Mouse (Mus musculus) forebrain, embryonic 13.5 days (tissue): Measurements from ENCODE around the gene Scn2b. TPM values are rescaled to one million over a fixed set of nuclear protein-coding genes. Genes with fewer than 3 reads are reported as not detected.

ENCODE experiments used
- ATAC-seq: fragments of 200-750 bp; cut with Nextera tagmentation; 2 replicates; pipeline ENCODE4 v1.8.0; 2017
- H3K27ac ChIP-seq: fragments of 300-500 bp; sonication (generic); 2 replicates; pipeline ENCODE4 v1.5.1; 2015; ENCODE audit warnings: inconsistent platforms, mild to moderate bottlenecking, moderate library complexity
- H3K27me3 ChIP-seq: fragments of 300-500 bp; sonication (generic); 2 replicates; pipeline ENCODE4 v1.6.1; 2015; ENCODE audit warnings: mild to moderate bottlenecking, inconsistent platforms
- H3K36me3 ChIP-seq: fragments of 300-500 bp; sonication (generic); 2 replicates; pipeline ENCODE4 v1.6.1; 2015; ENCODE audit warnings: mild to moderate bottlenecking, inconsistent platforms; ENCODE audit not compliant: poor library complexity, severe bottlenecking
- H3K4me1 ChIP-seq: fragments of 300-500 bp; sonication (generic); 2 replicates; pipeline ENCODE4 v1.6.1; 2015; ENCODE audit warnings: inconsistent platforms
- H3K4me2 ChIP-seq: fragments of 300-500 bp; sonication (generic); 2 replicates; pipeline ENCODE4 v1.6.1; 2015; ENCODE audit warnings: inconsistent platforms, mild to moderate bottlenecking, moderate library complexity
- H3K4me3 ChIP-seq: fragments of 300-500 bp; sonication (generic); 2 replicates; pipeline ENCODE4 v1.5.1; 2015; ENCODE audit warnings: mild to moderate bottlenecking, inconsistent platforms
- H3K9ac ChIP-seq: fragments of 300-500 bp; sonication (generic); 2 replicates; pipeline ENCODE4 v1.6.1; 2015; ENCODE audit warnings: mild to moderate bottlenecking, inconsistent platforms
- H3K9me3 ChIP-seq: fragments of 300-500 bp; sonication (generic); replicated peaks from 2 replicates; pipeline ENCODE4 v1.6.1; 2016; ENCODE audit warnings: inconsistent platforms
- WGBS: fragments of 180-500 bp; shearing (Covaris S2); methylation state at CpG from one replicate; pipeline ENCODE4 v1.1.7; 2015; 5-methylcytosine and 5-hydroxymethylcytosine counted together
- polyA plus RNA-seq: library from polyadenylated mRNA; unstranded; fragments of >200 nt; fragmentation: Nextera tagmentation; extraction: Ambion mirVana; gene quantifications from 2 replicates; pipeline ENCODE4 v1.2.1, GENCODE M21; 2015

Gene Scn2b
- polyA plus RNA-seq, 1 experiment from 2014 or later: 3.4 TPM

GRCm38 (mm10) chr9:45142686-45143085 lies 25.1 kb downstream of the Scn2b start:
- Histone ChIP-seq H3K27me3 (peaks cover 93% of the 10 kb centered on the region), H3K4me1 (peaks cover 37% of the 10 kb centered on the region), H3K4me2 (no peak overlapping the region), H3K9ac (no peak overlapping the region), H3K27ac (no peak overlapping the region), H3K36me3 (no peaks in the 10 kb centered on the region), H3K4me3 (no peak overlapping the region), H3K9me3 (no peaks in the 10 kb centered on the region)
- WGBS: 64% methylated on average over 3 of the region's 3 CpGs
- ATAC-seq: no peak

DNA sequence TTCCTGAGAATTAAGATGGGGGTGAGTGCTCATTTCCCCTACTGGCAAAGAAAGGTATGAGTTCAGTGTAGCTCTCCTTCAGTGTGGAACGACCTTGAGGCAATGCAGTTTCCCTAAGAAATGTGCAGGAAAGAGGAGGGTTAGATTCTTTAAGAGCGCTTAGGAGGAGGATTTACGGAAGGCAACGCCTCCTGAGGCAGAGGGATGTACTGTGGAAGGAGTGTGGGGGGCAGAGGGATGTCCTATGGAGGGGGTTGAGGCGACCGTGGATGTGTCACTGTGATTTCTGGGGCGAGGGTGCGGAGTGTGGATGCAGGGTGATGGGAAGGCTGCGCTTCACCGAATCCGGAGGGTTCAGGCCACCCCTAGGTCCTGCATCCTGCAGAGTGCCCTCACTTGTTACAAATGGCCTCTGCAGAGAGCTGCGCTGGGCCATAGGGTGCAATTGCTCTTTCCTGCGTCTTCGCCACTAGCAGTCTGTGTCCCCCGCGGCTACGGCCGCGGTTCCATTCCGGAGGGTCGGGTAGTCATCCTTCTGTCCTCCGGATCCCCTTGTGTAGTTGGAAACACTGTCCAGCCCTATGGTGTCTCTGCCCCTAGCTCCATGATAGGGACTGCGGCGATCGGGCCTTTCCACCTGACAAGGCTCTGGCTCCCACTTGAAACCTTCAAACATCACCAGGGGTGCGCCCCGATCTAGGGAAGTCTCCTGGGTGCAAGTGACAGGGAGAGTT lies 28.1 kb downstream of the Scn2b start:
- peak overlapping the region; percentile 32 for H3K4me3 ChIP-seq
- no peaks in the 10 kb centered on the region for H3K9me3 ChIP-seq
- WGBS: 4% methylated on average over 27 of the region's 27 CpGs
- peak overlapping the region; percentile 58 for H3K9ac ChIP-seq
- peaks cover 77% of the 10 kb centered on the region for H3K27me3 ChIP-seq
- H3K4me1 ChIP-seq: peaks cover 17% of the 10 kb centered on the region
- H3K36me3 ChIP-seq: no peaks in the 10 kb centered on the region
- H3K4me2 ChIP-seq: peak overlapping the region; percentile 67
- no peak overlapping the region for H3K27ac ChIP-seq
- 0 out of 2 replicates have a peak, but pooled peaks have one; percentile 8 for ATAC-seq

DNA sequence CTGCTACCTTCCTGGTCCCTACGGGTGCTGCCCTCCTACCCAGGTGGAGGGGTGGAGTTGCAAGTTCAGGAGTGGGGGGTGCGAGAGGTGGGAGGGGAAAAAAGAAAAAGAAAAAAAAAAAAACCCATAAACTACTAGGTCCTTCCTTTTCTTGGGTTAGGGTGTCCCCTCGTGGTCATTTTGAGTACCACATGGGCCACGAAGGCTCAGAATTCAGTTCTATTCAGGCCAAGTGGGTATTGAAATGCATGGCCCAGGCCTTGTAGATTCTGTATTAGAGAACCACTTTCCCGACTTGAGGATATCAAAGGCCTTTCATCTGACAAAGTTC lies 28.6 kb downstream of the Scn2b start:
- H3K4me3 ChIP-seq: peak overlapping the region; percentile 32
- WGBS: 0% methylated on average over 5 of the region's 5 CpGs
- no peaks in the 10 kb centered on the region for H3K9me3 ChIP-seq
- H3K36me3 ChIP-seq: no peaks in the 10 kb centered on the region
- peak overlapping the region; percentile 67 for H3K4me2 ChIP-seq
- peak overlapping the region; percentile 58 for H3K9ac ChIP-seq
- H3K27ac ChIP-seq: no peak overlapping the region
- ATAC-seq: no peak
- peaks cover 82% of the 10 kb centered on the region for H3K27me3 ChIP-seq
- H3K4me1 ChIP-seq: peaks cover 12% of the 10 kb centered on the region

- H3K36me3 ChIP-seq: no peaks in the 10 kb centered on the region
- 62% methylated on average over 1 of the region's 1 CpGs for WGBS
- no peak for ATAC-seq
- no peak overlapping the region for H3K27ac ChIP-seq
- no peak overlapping the region for H3K4me3 ChIP-seq
- no peak overlapping the region for H3K9ac ChIP-seq
- H3K4me1 ChIP-seq: peaks cover 2% of the 10 kb centered on the region; the same call in 1 of the 2 replicates
- H3K4me2 ChIP-seq: no peak overlapping the region
- no peaks in the 10 kb centered on the region for H3K9me3 ChIP-seq
- peaks cover 38% of the 10 kb centered on the region for H3K27me3 ChIP-seq
These were observed 33.4 kb downstream of the Scn2b start for GRCm38 (mm10) chr9:45150933-45151332.

- Histone ChIP-seq H3K4me3 (no peak overlapping the region), H3K9ac (no peak overlapping the region), H3K27ac (no peak overlapping the region), H3K4me1 (no peaks in the 10 kb centered on the region), H3K36me3 (no peaks in the 10 kb centered on the region), H3K27me3 (peaks cover 21% of the 10 kb centered on the region), H3K9me3 (no peaks in the 10 kb centered on the region), H3K4me2 (no peak overlapping the region)
- ATAC-seq: no peak
- 77% methylated on average over 7 of the region's 7 CpGs for WGBS
These were observed 35.8 kb downstream of the Scn2b start for GRCm38 (mm10) chr9:45153361-45153760.

- H3K9ac ChIP-seq: no peak overlapping the region
- 76% methylated on average over 5 of the region's 5 CpGs for WGBS
- no peaks in the 10 kb centered on the region for H3K27me3 ChIP-seq
- no peaks in the 10 kb centered on the region for H3K9me3 ChIP-seq
- H3K27ac ChIP-seq: no peak overlapping the region
- no peaks in the 10 kb centered on the region for H3K36me3 ChIP-seq
- no peaks in the 10 kb centered on the region for H3K4me1 ChIP-seq
- H3K4me3 ChIP-seq: no peak overlapping the region
- no peak for ATAC-seq
- H3K4me2 ChIP-seq: no peak overlapping the region
These were observed 50.3 kb downstream of the Scn2b start for GRCm38 (mm10) chr9:45167903-45168302.

GRCm38 (mm10) chr9:45170150-45170549 lies 52.6 kb downstream of the Scn2b start:
- Histone ChIP-seq H3K36me3 (no peaks in the 10 kb centered on the region), H3K9ac (no peak overlapping the region), H3K4me2 (no peak overlapping the region), H3K27ac (no peak overlapping the region), H3K27me3 (no peaks in the 10 kb centered on the region), H3K9me3 (no peaks in the 10 kb centered on the region), H3K4me1 (no peaks in the 10 kb centered on the region), H3K4me3 (no peak overlapping the region)
- 90% methylated on average over 5 of the region's 5 CpGs for WGBS
- ATAC-seq: no peak

- WGBS: 82% methylated on average over 1 of the region's 1 CpGs
These were observed 53.6 kb downstream of the Scn2b start for GRCm38 (mm10) chr9:45171073-45171610.

DNA sequence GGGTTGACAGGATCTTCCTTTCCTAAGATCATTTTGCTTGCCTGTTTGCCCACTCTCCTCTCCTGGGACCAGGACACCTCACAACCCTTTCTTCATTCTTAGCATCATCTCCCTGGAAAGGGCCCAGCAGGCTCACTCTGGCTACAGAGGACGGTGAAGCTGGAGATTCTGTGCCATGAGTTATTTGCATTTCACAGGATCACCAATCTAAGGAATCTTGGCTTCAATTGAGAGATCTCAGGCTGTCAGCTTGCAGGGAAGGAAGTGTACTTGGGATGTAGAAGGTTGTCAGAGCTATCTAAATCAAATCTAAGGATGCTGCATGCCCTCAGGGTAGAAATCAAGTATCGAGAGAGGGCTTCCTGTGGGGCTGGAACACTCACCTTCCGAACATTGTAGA lies 55.9 kb downstream of the Scn2b start:
- Histone ChIP-seq H3K4me3 (no peak overlapping the region), H3K4me2 (no peak overlapping the region), H3K9me3 (no peaks in the 10 kb centered on the region), H3K27me3 (no peaks in the 10 kb centered on the region), H3K9ac (no peak overlapping the region), H3K4me1 (no peaks in the 10 kb centered on the region), H3K36me3 (no peaks in the 10 kb centered on the region), H3K27ac (no peak overlapping the region)
- no peak for ATAC-seq
- 74% methylated on average over 3 of the region's 3 CpGs for WGBS

More at GRCm38 (mm10) chr9:45171073-45171610, 53.6 kb downstream of the Scn2b start:
- no peaks in the 10 kb centered on the region for H3K27me3 ChIP-seq
- no peaks in the 10 kb centered on the region for H3K4me1 ChIP-seq
- ATAC-seq: no peak
- H3K36me3 ChIP-seq: no peaks in the 10 kb centered on the region
- no peaks in the 10 kb centered on the region for H3K9me3 ChIP-seq
- no peak overlapping the region for H3K4me3 ChIP-seq
- H3K9ac ChIP-seq: no peak overlapping the region
- no peak overlapping the region for H3K4me2 ChIP-seq
- no peak overlapping the region for H3K27ac ChIP-seq

GRCm38 (mm10) chr9:45179282-45179681 lies 61.7 kb downstream of the Scn2b start:
- Histone ChIP-seq H3K27ac (no peak overlapping the region), H3K27me3 (no peaks in the 10 kb centered on the region), H3K4me2 (no peak overlapping the region), H3K9ac (no peak overlapping the region), H3K36me3 (no peaks in the 10 kb centered on the region), H3K4me3 (no peak overlapping the region), H3K4me1 (no peaks in the 10 kb centered on the region), H3K9me3 (no peaks in the 10 kb centered on the region)
- WGBS: 89% methylated on average over 5 of the region's 5 CpGs
- no peak for ATAC-seq
